Mouse (Mus musculus) erythroblast, embryonic 14.5 days (primary cell): Measurements from ENCODE around the gene Nkd2. TPM values are rescaled to one million over a fixed set of nuclear protein-coding genes. Genes with fewer than 3 reads are reported as not detected.

ENCODE experiments used
- H3K27me3 ChIP-seq: 2 replicates; pipeline ENCODE4 v1.6.1; 2012; ENCODE audit warnings: inconsistent platforms; ENCODE audit not compliant: control insufficient read depth
- H3K36me3 ChIP-seq: 2 replicates; pipeline ENCODE4 v1.6.1; 2012; ENCODE audit warnings: mild to moderate bottlenecking, inconsistent platforms; ENCODE audit not compliant: control insufficient read depth
- H3K4me1 ChIP-seq: 2 replicates; pipeline ENCODE4 v1.6.1; 2012; ENCODE audit warnings: inconsistent platforms; ENCODE audit not compliant: control insufficient read depth
- H3K4me3 ChIP-seq: replicated peaks from 2 replicates; pipeline ENCODE3; 2012; ENCODE audit warnings: moderate library complexity, mild to moderate bottlenecking, inconsistent platforms
- H3K9me3 ChIP-seq: 2 replicates; pipeline ENCODE4 v1.6.1; 2012; ENCODE audit warnings: low read length, inconsistent platforms, mixed read lengths; ENCODE audit not compliant: control insufficient read depth
- GATA1 ChIP-seq: IDR thresholded peaks from 2 replicates; pipeline ENCODE4 v1.6.1; 2012; ENCODE audit warnings: low read length, inconsistent platforms, mixed read lengths
- TAL1 ChIP-seq: IDR thresholded peaks from 3 replicates; pipeline ENCODE4 v1.6.1; 2012; ENCODE audit warnings: low read length, inconsistent platforms, mixed read lengths
- polyA plus RNA-seq: library from polyadenylated mRNA; stranded (reverse); fragments of >175 nt; gene quantifications from 2 replicates; pipeline ENCODE4 v1.2.3, GENCODE M21; 2012

Gene Nkd2
- polyA plus RNA-seq, 1 experiment, result not detected

DNA sequence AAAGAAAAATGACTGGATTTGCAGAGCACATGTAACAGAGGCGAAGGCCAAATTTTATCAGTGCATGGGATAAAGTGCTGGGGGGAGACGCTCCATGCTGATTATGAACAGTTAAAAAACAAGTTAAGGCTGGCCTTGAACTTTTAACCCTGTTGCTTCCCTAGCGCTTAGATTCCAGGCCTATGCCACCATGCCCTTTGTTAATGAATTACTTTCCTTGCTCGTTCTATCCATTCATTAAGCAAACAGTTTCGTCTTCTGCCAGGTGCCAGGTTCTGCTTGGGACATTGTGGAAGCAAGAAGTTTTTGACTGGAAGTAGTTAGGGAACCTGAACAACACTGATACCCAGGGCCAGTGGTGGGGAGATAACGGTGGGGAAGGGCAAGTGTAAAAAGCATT is 23.7 kb downstream of the Nkd2 start:
- Histone ChIP-seq H3K27me3 (no peaks in the 10 kb centered on the region), H3K9me3 (no peaks in the 10 kb centered on the region), H3K36me3 (no peaks in the 10 kb centered on the region), H3K4me1 (no peaks in the 10 kb centered on the region), H3K4me3 (no peak overlapping the region)
- no peak for TF ChIP-seq GATA1
- no peak for TF ChIP-seq TAL1

- TF ChIP-seq TAL1 (no peak), GATA1 (no peak)
- H3K27me3 ChIP-seq, result no peaks in the 10 kb centered on the region
These were observed 25.1 kb downstream of the Nkd2 start for GRCm38 (mm10) chr13:73822187-73822800.

GRCm38 (mm10) chr13:73821251-73821650 is 26.2 kb downstream of the Nkd2 start:
- Histone ChIP-seq H3K9me3 (no peaks in the 10 kb centered on the region), H3K4me1 (no peaks in the 10 kb centered on the region), H3K4me3 (no peak overlapping the region), H3K27me3 (no peaks in the 10 kb centered on the region), H3K36me3 (no peaks in the 10 kb centered on the region)
- TF ChIP-seq GATA1 (no peak), TAL1 (no peak)

More at GRCm38 (mm10) chr13:73822187-73822800, 25.1 kb downstream of the Nkd2 start:
- Histone ChIP-seq H3K4me3 (no peak overlapping the region), H3K4me1 (no peaks in the 10 kb centered on the region), H3K9me3 (no peaks in the 10 kb centered on the region), H3K36me3 (no peaks in the 10 kb centered on the region)

GRCm38 (mm10) chr13:73818921-73819320 is 28.5 kb downstream of the Nkd2 start:
- H3K36me3 ChIP-seq, result peaks cover 6% of the 10 kb centered on the region; the same call in 1 of the 2 replicates
- H3K4me1 ChIP-seq, result no peaks in the 10 kb centered on the region
- no peaks in the 10 kb centered on the region for H3K27me3 ChIP-seq
- no peak overlapping the region for H3K4me3 ChIP-seq
- TF ChIP-seq GATA1 (no peak), TAL1 (no peak)
- no peaks in the 10 kb centered on the region for H3K9me3 ChIP-seq

DNA sequence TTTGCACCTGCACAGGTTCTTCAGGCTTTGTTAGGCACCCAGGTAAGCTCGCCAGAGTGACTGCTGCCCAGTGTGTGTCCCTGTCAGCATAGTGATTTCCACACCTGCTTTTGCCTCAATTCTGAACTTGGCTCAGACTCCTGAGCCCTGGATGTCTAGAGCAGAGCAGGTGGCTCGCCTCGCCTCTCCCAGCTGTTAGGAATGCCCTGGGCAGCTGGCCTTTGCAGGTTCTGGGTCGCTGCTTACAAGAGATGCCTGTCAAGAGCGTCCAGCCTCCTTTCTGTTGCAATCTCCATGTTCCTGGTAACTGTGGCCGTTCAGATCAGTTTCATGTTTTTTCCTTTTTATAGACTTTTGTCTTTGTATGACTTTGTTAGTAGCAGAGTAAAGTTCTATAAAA is 31.1 kb downstream of the Nkd2 start:
- Histone ChIP-seq H3K9me3 (no peaks in the 10 kb centered on the region), H3K27me3 (no peaks in the 10 kb centered on the region), H3K36me3 (peaks cover 13% of the 10 kb centered on the region; the same call in 1 of the 2 replicates), H3K4me3 (no peak overlapping the region), H3K4me1 (no peaks in the 10 kb centered on the region)
- TF ChIP-seq TAL1 (no peak), GATA1 (no peak)

GRCm38 (mm10) chr13:73814181-73814580 is 33.2 kb downstream of the Nkd2 start:
- Histone ChIP-seq H3K4me3 (no peak overlapping the region), H3K36me3 (peaks cover 17% of the 10 kb centered on the region; the same call in 1 of the 2 replicates), H3K4me1 (no peaks in the 10 kb centered on the region), H3K27me3 (no peaks in the 10 kb centered on the region), H3K9me3 (no peaks in the 10 kb centered on the region)
- TF ChIP-seq TAL1 (no peak), GATA1 (no peak)

DNA sequence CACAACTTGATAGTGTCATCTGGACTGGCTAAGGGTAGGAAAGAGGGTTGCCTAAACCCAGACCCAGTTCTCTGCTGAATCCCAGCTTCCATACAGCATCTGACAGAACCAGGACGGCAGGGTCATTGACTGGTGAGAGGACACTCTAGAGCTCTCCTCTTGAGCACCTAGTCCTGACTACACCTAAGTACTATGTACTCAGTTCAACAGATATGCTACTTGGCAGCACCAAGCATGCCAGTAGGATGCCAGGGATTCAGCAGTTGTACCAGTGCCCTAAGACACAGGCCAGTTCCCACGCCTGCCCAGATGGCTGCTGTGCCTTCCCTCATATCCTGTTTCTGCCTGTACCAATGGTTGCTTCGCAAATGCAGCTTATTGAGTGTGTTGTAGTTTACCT is 34.5 kb downstream of the Nkd2 start:
- no peaks in the 10 kb centered on the region for H3K27me3 ChIP-seq
- H3K36me3 ChIP-seq, result peaks cover 17% of the 10 kb centered on the region; the same call in 1 of the 2 replicates
- H3K4me1 ChIP-seq, result no peaks in the 10 kb centered on the region
- H3K4me3 ChIP-seq, result no peak overlapping the region
- TF ChIP-seq GATA1, result no peak
- no peaks in the 10 kb centered on the region for H3K9me3 ChIP-seq

DNA sequence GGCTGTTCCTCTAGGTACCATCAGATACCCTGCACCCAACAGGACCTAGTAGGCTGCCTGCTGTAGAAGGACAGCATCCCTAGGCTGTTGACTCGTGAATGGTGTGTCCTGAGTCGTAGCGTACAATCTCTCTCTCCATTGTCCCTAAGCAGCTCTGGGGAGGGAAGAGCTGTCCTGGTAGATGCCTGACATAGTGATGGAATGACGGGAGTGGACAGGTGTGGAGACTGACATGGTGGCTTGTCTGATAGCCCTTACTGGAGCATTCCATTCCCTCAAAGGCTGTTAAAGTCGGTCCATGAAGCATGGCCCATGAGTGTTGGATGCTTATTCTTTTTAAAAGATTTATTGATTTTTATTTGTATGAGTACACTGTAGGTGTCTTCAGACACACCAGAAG is 42.5 kb downstream of the Nkd2 start:
- peaks cover 14% of the 10 kb centered on the region for H3K36me3 ChIP-seq
- TF ChIP-seq GATA1, result no peak
- TF ChIP-seq TAL1, result no peak
- no peaks in the 10 kb centered on the region for H3K4me1 ChIP-seq
- H3K4me3 ChIP-seq, result no peak overlapping the region
- H3K9me3 ChIP-seq, result no peaks in the 10 kb centered on the region
- no peaks in the 10 kb centered on the region for H3K27me3 ChIP-seq

- H3K36me3 ChIP-seq, result peaks cover 23% of the 10 kb centered on the region
- no peak for TF ChIP-seq GATA1
- no peak for TF ChIP-seq TAL1
- H3K27me3 ChIP-seq, result no peaks in the 10 kb centered on the region
- no peaks in the 10 kb centered on the region for H3K4me1 ChIP-seq
- no peaks in the 10 kb centered on the region for H3K9me3 ChIP-seq
- no peak overlapping the region for H3K4me3 ChIP-seq
These were observed 43.8 kb downstream of the Nkd2 start for GRCm38 (mm10) chr13:73803450-73804178.
